Mouse (Mus musculus) midbrain, embryonic 13.5 days (tissue): ENCODE measurements around the gene Opa1. TPM values are rescaled to one million over a fixed set of nuclear protein-coding genes. Genes with fewer than 3 reads are reported as not detected.

ENCODE experiments used
- ATAC-seq: fragments of 200-750 bp; cut with Nextera tagmentation; 2 replicates; pipeline ENCODE4 v1.8.0; 2017; ENCODE audit warnings: mild to moderate bottlenecking, moderate TSS enrichment, moderate library complexity
- H3K27ac ChIP-seq: fragments of 300-500 bp; sonication (generic); 2 replicates; pipeline ENCODE4 v1.5.1; 2015; ENCODE audit warnings: inconsistent platforms, mild to moderate bottlenecking, moderate library complexity
- H3K27me3 ChIP-seq: fragments of 300-500 bp; sonication (generic); 2 replicates; pipeline ENCODE4 v1.6.1; 2015; ENCODE audit warnings: mild to moderate bottlenecking, inconsistent platforms
- H3K36me3 ChIP-seq: fragments of 300-500 bp; sonication (generic); 2 replicates; pipeline ENCODE4 v1.6.1; 2015; ENCODE audit warnings: mild to moderate bottlenecking, inconsistent platforms
- H3K4me1 ChIP-seq: fragments of 300-500 bp; sonication (generic); replicated peaks from 2 replicates; pipeline ENCODE4 v1.6.1; 2015; ENCODE audit warnings: inconsistent platforms
- H3K4me2 ChIP-seq: fragments of 300-500 bp; sonication (generic); replicated peaks from 2 replicates; pipeline ENCODE4 v1.6.1; 2015; ENCODE audit warnings: moderate library complexity, mild to moderate bottlenecking, inconsistent platforms
- H3K4me3 ChIP-seq: fragments of 300-500 bp; sonication (generic); replicated peaks from 2 replicates; pipeline ENCODE4 v1.5.1; 2015; ENCODE audit warnings: mild to moderate bottlenecking, inconsistent platforms
- H3K9ac ChIP-seq: fragments of 300-500 bp; sonication (generic); replicated peaks from 2 replicates; pipeline ENCODE4 v1.6.1; 2015; ENCODE audit warnings: mild to moderate bottlenecking, inconsistent platforms
- H3K9me3 ChIP-seq: fragments of 300-500 bp; sonication (generic); 2 replicates; pipeline ENCODE4 v1.6.1; 2016; ENCODE audit warnings: mild to moderate bottlenecking, inconsistent platforms
- WGBS: fragments of 180-500 bp; shearing (Covaris S2); methylation state at CpG from one replicate; pipeline ENCODE4 v1.1.7; 2015; 5-methylcytosine and 5-hydroxymethylcytosine counted together
- polyA plus RNA-seq: library from polyadenylated mRNA; unstranded; fragments of >200 nt; fragmentation: Nextera tagmentation; extraction: Ambion mirVana; gene quantifications from 2 replicates; pipeline ENCODE4 v1.2.1, GENCODE M21; 2015

The Opa1 gene
- polyA plus RNA-seq, 1 experiment from 2014 or later, result 42.0 TPM

- no peak overlapping the region for H3K27ac ChIP-seq
- peak; percentile 44 for ATAC-seq
- H3K27me3 ChIP-seq, result no peaks in the 10 kb centered on the region
- peaks cover 16% of the 10 kb centered on the region for H3K4me1 ChIP-seq
- H3K4me2 ChIP-seq, result peak overlapping the region; percentile 96
- 0 out of 2 replicates have a peak, but pooled peaks cover under 1% of the 10 kb centered on the region for H3K36me3 ChIP-seq
- no peaks in the 10 kb centered on the region for H3K9me3 ChIP-seq
- H3K4me3 ChIP-seq, result peak overlapping the region; percentile 96
- 9% methylated on average over 12 of the region's 12 CpGs for WGBS
- peak overlapping the region; percentile 91 for H3K9ac ChIP-seq
Measured at GRCm38 (mm10) chr16:29579787-29580176, 648 bp downstream of the Opa1 start.

GRCm38 (mm10) chr16:29592171-29592570, 13.0 kb downstream of the Opa1 start:
- Histone ChIP-seq H3K27me3 (no peaks in the 10 kb centered on the region), H3K27ac (no peak overlapping the region), H3K36me3 (peaks cover 59% of the 10 kb centered on the region), H3K4me3 (no peak overlapping the region), H3K9me3 (no peaks in the 10 kb centered on the region), H3K9ac (no peak overlapping the region), H3K4me1 (no peaks in the 10 kb centered on the region), H3K4me2 (no peak overlapping the region)
- ATAC-seq, result no peak
- WGBS, result 82% methylated on average over 7 of the region's 7 CpGs

- Histone ChIP-seq H3K4me2 (no peak overlapping the region), H3K27ac (no peak overlapping the region), H3K4me1 (no peaks in the 10 kb centered on the region), H3K36me3 (peaks cover 37% of the 10 kb centered on the region), H3K9me3 (no peaks in the 10 kb centered on the region), H3K27me3 (no peaks in the 10 kb centered on the region), H3K4me3 (no peak overlapping the region), H3K9ac (no peak overlapping the region)
- 91% methylated on average over 4 of the region's 4 CpGs for WGBS
- no peak for ATAC-seq
Measured at GRCm38 (mm10) chr16:29597122-29597521, 18.0 kb downstream of the Opa1 start.

- WGBS, result 90% methylated on average over 8 of the region's 8 CpGs
- H3K9ac ChIP-seq, result no peak overlapping the region
- no peak overlapping the region for H3K4me3 ChIP-seq
- peaks cover 66% of the 10 kb centered on the region for H3K36me3 ChIP-seq
- no peaks in the 10 kb centered on the region for H3K4me1 ChIP-seq
- no peaks in the 10 kb centered on the region for H3K27me3 ChIP-seq
- no peaks in the 10 kb centered on the region for H3K9me3 ChIP-seq
- no peak overlapping the region for H3K27ac ChIP-seq
- H3K4me2 ChIP-seq, result no peak overlapping the region
- ATAC-seq, result no peak
Measured at GRCm38 (mm10) chr16:29605546-29605945, 26.4 kb downstream of the Opa1 start.

- 93% methylated on average over 7 of the region's 7 CpGs for WGBS
- peaks cover 75% of the 10 kb centered on the region for H3K36me3 ChIP-seq
Measured at GRCm38 (mm10) chr16:29607131-29607530, 28.0 kb downstream of the Opa1 start.

GRCm38 (mm10) chr16:29614762-29615161, 35.6 kb downstream of the Opa1 start:
- Histone ChIP-seq H3K4me3 (no peak overlapping the region), H3K9me3 (no peaks in the 10 kb centered on the region), H3K27me3 (no peaks in the 10 kb centered on the region), H3K4me1 (no peaks in the 10 kb centered on the region), H3K4me2 (no peak overlapping the region), H3K9ac (no peak overlapping the region), H3K36me3 (peaks cover 83% of the 10 kb centered on the region), H3K27ac (no peak overlapping the region)
- 74% methylated on average over 9 of the region's 9 CpGs for WGBS
- ATAC-seq, result no peak

More at GRCm38 (mm10) chr16:29607131-29607530, 28.0 kb downstream of the Opa1 start:
- Histone ChIP-seq H3K9me3 (no peaks in the 10 kb centered on the region), H3K9ac (no peak overlapping the region), H3K27me3 (no peaks in the 10 kb centered on the region), H3K4me3 (no peak overlapping the region), H3K27ac (no peak overlapping the region), H3K4me2 (no peak overlapping the region), H3K4me1 (no peaks in the 10 kb centered on the region)
- ATAC-seq, result no peak

- Histone ChIP-seq H3K4me1 (no peaks in the 10 kb centered on the region), H3K27ac (no peak overlapping the region), H3K27me3 (peaks cover 29% of the 10 kb centered on the region), H3K4me2 (no peak overlapping the region), H3K36me3 (peaks cover 74% of the 10 kb centered on the region), H3K9ac (no peak overlapping the region), H3K4me3 (no peak overlapping the region), H3K9me3 (no peaks in the 10 kb centered on the region)
- ATAC-seq, result no peak
- WGBS, result 89% methylated on average over 1 of the region's 1 CpGs
Measured at GRCm38 (mm10) chr16:29629053-29629452, 49.9 kb downstream of the Opa1 start.

- no peaks in the 10 kb centered on the region for H3K9me3 ChIP-seq
- H3K36me3 ChIP-seq, result peaks cover 47% of the 10 kb centered on the region
- no peak overlapping the region for H3K4me2 ChIP-seq
- 5% methylated on average over 4 of the region's 4 CpGs for WGBS
- H3K4me1 ChIP-seq, result peaks cover 16% of the 10 kb centered on the region
- ATAC-seq, result peak; percentile 80
- no peak overlapping the region; the same call in 1 of the 2 replicates for H3K27ac ChIP-seq
- peaks cover 64% of the 10 kb centered on the region for H3K27me3 ChIP-seq
- H3K4me3 ChIP-seq, result no peak overlapping the region
- H3K9ac ChIP-seq, result no peak overlapping the region
Measured at GRCm38 (mm10) chr16:29635780-29636179, 56.6 kb downstream of the Opa1 start.

GRCm38 (mm10) chr16:29642376-29642775, 63.2 kb downstream of the Opa1 start:
- WGBS, result 33% methylated on average over 1 of the region's 1 CpGs
- Histone ChIP-seq H3K4me1 (peaks cover 3% of the 10 kb centered on the region), H3K4me2 (no peak overlapping the region), H3K9ac (no peak overlapping the region), H3K4me3 (no peak overlapping the region), H3K9me3 (no peaks in the 10 kb centered on the region), H3K27ac (no peak overlapping the region), H3K36me3 (peaks cover 23% of the 10 kb centered on the region), H3K27me3 (peaks cover 48% of the 10 kb centered on the region)
- ATAC-seq, result no peak

GRCm38 (mm10) chr16:29644871-29645270, 65.7 kb downstream of the Opa1 start:
- Histone ChIP-seq H3K27ac (no peak overlapping the region), H3K9ac (no peak overlapping the region)
- no peak for ATAC-seq

GRCm38 (mm10) chr16:29646202-29646601, 67.1 kb downstream of the Opa1 start:
- H3K27ac ChIP-seq, result no peak overlapping the region
- peaks cover 43% of the 10 kb centered on the region for H3K36me3 ChIP-seq
- ATAC-seq, result no peak

More at GRCm38 (mm10) chr16:29644871-29645270, 65.7 kb downstream of the Opa1 start:
- H3K36me3 ChIP-seq, result peaks cover 34% of the 10 kb centered on the region
- no peaks in the 10 kb centered on the region for H3K9me3 ChIP-seq
- WGBS, result 74% methylated on average over 3 of the region's 3 CpGs
- H3K27me3 ChIP-seq, result peaks cover 47% of the 10 kb centered on the region
- no peak overlapping the region for H3K4me3 ChIP-seq
- H3K4me2 ChIP-seq, result no peak overlapping the region
- H3K4me1 ChIP-seq, result no peaks in the 10 kb centered on the region

GRCm38 (mm10) chr16:29656187-29656825, 77.2 kb downstream of the Opa1 start:
- H3K27me3 ChIP-seq, result peaks cover 84% of the 10 kb centered on the region
- H3K9ac ChIP-seq, result no peak overlapping the region
- 42% methylated on average over 9 of the region's 9 CpGs for WGBS
- ATAC-seq, result no peak
- H3K27ac ChIP-seq, result 0 out of 2 replicates have a peak overlapping the region, but pooled peaks have one; percentile 3
- H3K4me1 ChIP-seq, result peaks cover 34% of the 10 kb centered on the region
- H3K4me3 ChIP-seq, result no peak overlapping the region
- H3K9me3 ChIP-seq, result no peaks in the 10 kb centered on the region
- no peak overlapping the region for H3K4me2 ChIP-seq
- H3K36me3 ChIP-seq, result peaks cover 14% of the 10 kb centered on the region

More at GRCm38 (mm10) chr16:29646202-29646601, 67.1 kb downstream of the Opa1 start:
- Histone ChIP-seq H3K4me2 (no peak overlapping the region), H3K9me3 (no peaks in the 10 kb centered on the region), H3K4me3 (no peak overlapping the region), H3K4me1 (no peaks in the 10 kb centered on the region), H3K9ac (no peak overlapping the region), H3K27me3 (peaks cover 47% of the 10 kb centered on the region)

- Histone ChIP-seq H3K4me2 (no peak overlapping the region), H3K9ac (no peak overlapping the region), H3K36me3 (peaks cover 9% of the 10 kb centered on the region), H3K4me3 (no peak overlapping the region), H3K27ac (peak overlapping the region; percentile 3; the same call in 1 of the 2 replicates), H3K27me3 (peaks cover 86% of the 10 kb centered on the region), H3K4me1 (peaks cover 34% of the 10 kb centered on the region), H3K9me3 (no peaks in the 10 kb centered on the region)
- no peak for ATAC-seq
- 36% methylated on average over 10 of the region's 10 CpGs for WGBS
Measured at GRCm38 (mm10) chr16:29656901-29657300, 77.8 kb downstream of the Opa1 start.
